Mouse (Mus musculus) Patski (cell line): ENCODE results near the gene Brca2. TPM values are rescaled to one million over a fixed set of nuclear protein-coding genes. Genes with fewer than 3 reads are reported as not detected.

Experiments
- ATAC-seq: fragments of 100-300 bp; one replicate; pipeline ENCODE4 v1.8.0; 2021
- CTCF ChIA-PET: fragments of 350-600 bp; sonication (Branson Sonifier 250); formaldehyde crosslinking; loops from one replicate; lab custom pipeline; 2022; ENCODE audit warnings: inconsistent platforms; lab: Charles Lee
- POLR2A ChIA-PET: fragments of 350-600 bp; sonication (Branson Sonifier 250); formaldehyde crosslinking; loops from one replicate; lab custom pipeline; 2022; ENCODE audit warnings: antibody characterized with exemption, inconsistent platforms; lab: Charles Lee
- DNase-seq: peaks from one replicate; pipeline ENCODE4 v3.0.0-alpha.2; 2011; ENCODE audit warnings: low read depth, low spot score
- H3K27me3 ChIP-seq: fragments of 371-371 bp; one replicate; pipeline ENCODE4 v1.5.1; 2021
- CTCF ChIP-seq: fragments of 100-300 bp; IDR thresholded peaks from one replicate; pipeline ENCODE4 v1.5.1; 2021
- in situ Hi-C: fragments of 300-500 bp; cut with MboI; formaldehyde crosslinking; loops from 3 replicates; pipeline ENCODE4 v1.11.1; 2018; ENCODE audit warnings: low pct_unique_long_range_greater_than_20kb, mixed read lengths
- polyA plus RNA-seq: library from polyadenylated mRNA; unstranded; gene quantifications from one replicate; pipeline ENCODE4 v1.2.3, GENCODE M21; 2021

Gene Brca2
- polyA plus RNA-seq, 1 experiment from 2014 or later, result 10.6 TPM

- H3K27me3 ChIP-seq, result no peaks in the 10 kb centered on the region
- POLR2A ChIA-PET, result interaction anchor here (0.8 kb wide), 1 partner anchor 10 kb away, joined by 6 read pairs; no protein-coding TSS in a partner anchor
- TF ChIP-seq CTCF, result no peak
- ATAC-seq (no peak), DNase-seq (no peak)
- in situ Hi-C loops, result no loop called here
- CTCF ChIA-PET, result interaction anchor here (1.0 kb wide), 1 partner anchor 20 kb away, joined by 3 read pairs; no protein-coding TSS in a partner anchor
Measured at GRCm38 (mm10) chr5:150595366-150596016, 73.1 kb downstream of the Brca2 start.

DNA sequence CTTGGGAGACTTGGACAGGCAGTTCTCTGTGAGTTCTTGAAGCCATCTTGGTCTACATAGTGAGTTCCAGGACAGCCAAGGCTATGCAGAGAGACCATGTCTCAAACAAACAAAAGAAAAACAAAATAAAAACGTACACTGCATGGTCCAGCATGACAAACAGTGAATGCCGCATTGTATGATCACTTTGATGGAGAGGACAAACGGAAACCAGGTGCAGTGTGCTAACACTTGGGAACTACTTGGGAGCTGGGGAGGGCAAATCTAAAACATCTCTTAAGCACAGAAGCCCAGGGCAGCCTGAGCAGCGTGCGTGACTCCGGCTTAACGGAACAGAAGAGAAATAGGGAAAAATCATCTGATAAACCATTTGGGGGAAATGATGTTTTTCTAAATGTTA lies 74.7 kb downstream of the Brca2 start, which contains the start of gene N4bp2l1:
Gene N4bp2l1, minus strand, starts transcription at position 101 of the 400 bp plus-strand sequence.
- DNase-seq (no peak), ATAC-seq (no peak)
- in situ Hi-C loops, result no loop called here
- TF ChIP-seq CTCF, result no peak
- ChIA-PET POLR2A (interaction anchor here (0.6 kb wide), 1 partner anchor 52 kb away, joined by 3 read pairs; no protein-coding TSS in a partner anchor), CTCF (interaction anchor here (0.7 to 1.1 kb wide), 2 partner anchors 77 to 79 kb away, joined by 3 read pairs; no protein-coding TSS in a partner anchor)
- H3K27me3 ChIP-seq, result no peaks in the 10 kb centered on the region

- in situ Hi-C loops, result no loop called here
- TF ChIP-seq CTCF, result no peak
Measured at GRCm38 (mm10) chr5:150598202-150599119, 76.0 kb downstream of the Brca2 start.

GRCm38 (mm10) chr5:150599301-150600294 lies 77.2 kb downstream of the Brca2 start:
- POLR2A ChIA-PET, result no interaction called here
- CTCF ChIA-PET, result interaction anchor here (0.9 to 1.3 kb wide), 2 partner anchors 12 to 14 kb away, joined by 4 read pairs; no protein-coding TSS in a partner anchor
- no peaks in the 10 kb centered on the region for H3K27me3 ChIP-seq
- no peak for TF ChIP-seq CTCF
- no peak for ATAC-seq
- in situ Hi-C loops, result no loop called here
- no peak for DNase-seq

More at GRCm38 (mm10) chr5:150598202-150599119, 76.0 kb downstream of the Brca2 start:
- DNase-seq, result no peak
- no peaks in the 10 kb centered on the region for H3K27me3 ChIP-seq
- ChIA-PET POLR2A (no interaction called here), CTCF (interaction anchor here (1.3 kb wide), 1 partner anchor 15 kb away, joined by 4 read pairs; no protein-coding TSS in a partner anchor)
- no peak for ATAC-seq

GRCm38 (mm10) chr5:150600554-150601440 lies 78.4 kb downstream of the Brca2 start:
- DNase-seq, result no peak
- ChIA-PET CTCF (no interaction called here), POLR2A (no interaction called here)
- no peak for TF ChIP-seq CTCF
- no peaks in the 10 kb centered on the region for H3K27me3 ChIP-seq
- in situ Hi-C loops, result no loop called here
- no peak for ATAC-seq

DNA sequence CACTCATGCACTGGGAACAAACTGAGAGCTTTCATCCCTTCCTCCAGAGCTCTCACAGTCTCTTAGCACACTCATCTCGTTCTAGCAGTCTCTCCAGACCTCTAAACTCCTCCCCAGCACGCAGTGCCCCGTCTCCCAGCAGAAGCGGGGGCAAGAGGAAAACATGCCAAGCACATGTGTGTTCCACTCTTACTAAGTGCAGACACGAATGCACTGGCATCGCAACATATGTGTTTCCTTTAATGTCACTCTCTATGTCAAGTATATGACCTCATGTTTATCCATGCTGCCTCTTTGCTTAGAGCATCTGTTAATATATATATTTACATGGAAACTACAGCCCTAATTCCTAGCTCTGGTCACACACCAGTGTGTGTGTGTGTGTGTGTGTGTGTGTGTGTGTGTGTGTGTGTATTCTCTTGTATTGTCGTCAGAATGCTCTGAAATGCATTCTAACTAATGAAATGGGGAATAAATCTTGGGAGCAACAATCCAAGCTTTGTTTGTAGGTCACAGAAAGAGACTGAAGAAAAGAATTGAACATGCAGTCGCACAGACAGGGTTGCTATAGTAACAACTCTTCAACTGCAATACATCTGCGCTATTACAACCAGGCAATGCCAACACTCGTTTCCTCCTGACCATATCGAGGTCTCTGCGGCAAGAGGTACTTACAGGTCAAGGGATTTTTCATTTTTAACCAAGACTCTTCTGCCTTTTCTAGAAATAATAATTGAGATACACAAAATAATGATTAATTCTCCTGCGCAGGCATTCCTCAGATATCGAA lies 79.2 kb downstream of the Brca2 start:
- H3K27me3 ChIP-seq, result no peaks in the 10 kb centered on the region
- ATAC-seq (no peak), DNase-seq (no peak)
- ChIA-PET POLR2A (no interaction called here), CTCF (interaction anchor here (1.9 kb wide), 1 partner anchor 41 kb away, joined by 5 read pairs; no protein-coding TSS in a partner anchor)
- no peak for TF ChIP-seq CTCF
- in situ Hi-C loops, result no loop called here

- DNase-seq, result no peak
- in situ Hi-C loops, result no loop called here
- POLR2A ChIA-PET, result interaction anchor here (0.6 kb wide), 1 partner anchor 813 kb away, joined by 3 read pairs; no protein-coding TSS in a partner anchor
- no peak for TF ChIP-seq CTCF
- no peaks in the 10 kb centered on the region for H3K27me3 ChIP-seq
- no peak for ATAC-seq
- CTCF ChIA-PET, result no interaction called here
Measured at GRCm38 (mm10) chr5:150606131-150606530, 83.7 kb downstream of the Brca2 start.

DNA sequence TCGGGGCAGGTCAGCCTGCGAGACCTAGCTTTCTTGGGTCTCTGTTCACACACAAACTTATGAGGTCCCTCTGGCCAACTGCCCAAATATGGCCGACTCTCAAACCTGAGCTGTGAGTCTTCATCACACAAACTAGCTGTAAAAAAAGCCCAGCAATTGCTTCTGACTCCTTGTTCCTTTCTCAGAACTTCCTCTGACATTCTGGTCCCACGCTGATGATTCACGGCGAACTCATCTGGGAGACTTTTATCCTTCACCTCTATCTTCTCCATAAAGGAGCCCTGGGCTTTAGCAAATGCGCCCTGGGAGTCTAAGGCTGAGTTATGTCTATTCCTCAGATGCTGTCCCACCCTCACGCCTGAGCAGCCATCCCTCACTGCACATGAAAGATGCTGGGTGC lies 85.2 kb downstream of the Brca2 start:
- DNase-seq, result no peak
- POLR2A ChIA-PET, result no interaction called here
- in situ Hi-C loops, result no loop called here
- H3K27me3 ChIP-seq, result no peaks in the 10 kb centered on the region
- no peak for TF ChIP-seq CTCF
- ATAC-seq, result no peak
- CTCF ChIA-PET, result no interaction called here
